Mouse (Mus musculus) limb, embryonic 15.5 days (tissue): Measurements from ENCODE around the gene Rap1gds1. TPM values are rescaled to one million over a fixed set of nuclear protein-coding genes. Genes with fewer than 3 reads are reported as not detected.

Source experiments
- ATAC-seq: fragments of 200-750 bp; cut with Nextera tagmentation; 2 replicates; pipeline ENCODE4 v1.8.0; 2017; ENCODE audit warnings: low read depth, moderate TSS enrichment; ENCODE audit not compliant: insufficient number of reproducible peaks, low FRiP score, low TSS enrichment
- H3K27ac ChIP-seq: fragments of 300-500 bp; sonication (generic); 2 replicates; pipeline ENCODE4 v1.5.1; 2015; ENCODE audit warnings: moderate library complexity, mild to moderate bottlenecking, inconsistent platforms
- H3K27me3 ChIP-seq: fragments of 300-500 bp; sonication (generic); 2 replicates; pipeline ENCODE4 v1.6.1; 2015; ENCODE audit warnings: inconsistent platforms
- H3K36me3 ChIP-seq: fragments of 300-500 bp; sonication (generic); 2 replicates; pipeline ENCODE4 v1.6.1; 2015; ENCODE audit warnings: inconsistent platforms
- H3K4me1 ChIP-seq: fragments of 300-500 bp; sonication (generic); 2 replicates; pipeline ENCODE4 v1.6.1; 2015; ENCODE audit warnings: inconsistent platforms
- H3K4me2 ChIP-seq: fragments of 300-500 bp; sonication (generic); 2 replicates; pipeline ENCODE4 v1.6.1; 2015; ENCODE audit warnings: mild to moderate bottlenecking, inconsistent platforms
- H3K4me3 ChIP-seq: fragments of 300-500 bp; sonication (generic); 2 replicates; pipeline ENCODE4 v1.5.1; 2015; ENCODE audit warnings: mild to moderate bottlenecking, inconsistent platforms
- H3K9ac ChIP-seq: fragments of 300-500 bp; sonication (generic); 2 replicates; pipeline ENCODE4 v1.6.1; 2015; ENCODE audit warnings: inconsistent platforms
- H3K9me3 ChIP-seq: fragments of 300-500 bp; sonication (generic); 2 replicates; pipeline ENCODE4 v1.6.1; 2016; ENCODE audit warnings: inconsistent platforms
- WGBS: fragments of 180-500 bp; shearing (Covaris S2); methylation state at CpG from one replicate; pipeline ENCODE4 v1.1.7; 2015; 5-methylcytosine and 5-hydroxymethylcytosine counted together
- polyA plus RNA-seq: library from polyadenylated mRNA; unstranded; fragments of >200 nt; fragmentation: Nextera tagmentation; extraction: Ambion mirVana; gene quantifications from 2 replicates; pipeline ENCODE4 v1.2.1, GENCODE M21; 2015

Gene Rap1gds1
- polyA plus RNA-seq, 1 experiment from 2014 or later = 53.3 TPM

GRCm38 (mm10) chr3:138989141-138989540 is 85.9 kb downstream of the Rap1gds1 start:
- Histone ChIP-seq H3K9ac (no peak overlapping the region), H3K27ac (no peak overlapping the region), H3K4me3 (no peak overlapping the region), H3K4me1 (no peaks in the 10 kb centered on the region), H3K36me3 (no peaks in the 10 kb centered on the region), H3K9me3 (0 out of 2 replicates have a peak, but pooled peaks cover 3% of the 10 kb centered on the region), H3K27me3 (no peaks in the 10 kb centered on the region), H3K4me2 (no peak overlapping the region)
- WGBS = 95% methylated on average over 7 of the region's 7 CpGs
- no peak for ATAC-seq

GRCm38 (mm10) chr3:138988004-138988403 is 87.0 kb downstream of the Rap1gds1 start:
- Histone ChIP-seq H3K27ac (no peak overlapping the region), H3K4me2 (no peak overlapping the region), H3K4me3 (no peak overlapping the region), H3K4me1 (no peaks in the 10 kb centered on the region), H3K9ac (no peak overlapping the region), H3K9me3 (0 out of 2 replicates have a peak, but pooled peaks cover 3% of the 10 kb centered on the region), H3K36me3 (no peaks in the 10 kb centered on the region), H3K27me3 (no peaks in the 10 kb centered on the region)
- ATAC-seq = no peak
- 90% methylated on average over 5 of the region's 5 CpGs for WGBS

- Histone ChIP-seq H3K9me3 (0 out of 2 replicates have a peak, but pooled peaks cover under 1% of the 10 kb centered on the region), H3K27me3 (no peaks in the 10 kb centered on the region), H3K4me3 (no peak overlapping the region), H3K36me3 (no peaks in the 10 kb centered on the region), H3K9ac (no peak overlapping the region), H3K27ac (no peak overlapping the region), H3K4me2 (no peak overlapping the region), H3K4me1 (no peaks in the 10 kb centered on the region)
- 92% methylated on average over 6 of the region's 6 CpGs for WGBS
- ATAC-seq = no peak
Observed at GRCm38 (mm10) chr3:138982249-138982648, 92.8 kb downstream of the Rap1gds1 start.

GRCm38 (mm10) chr3:138977413-138977812 is 97.6 kb downstream of the Rap1gds1 start:
- H3K36me3 ChIP-seq = peaks cover 13% of the 10 kb centered on the region
- WGBS = 93% methylated on average over 1 of the region's 1 CpGs
- no peaks in the 10 kb centered on the region for H3K27me3 ChIP-seq
- no peak overlapping the region for H3K27ac ChIP-seq
- H3K4me2 ChIP-seq = no peak overlapping the region
- H3K4me3 ChIP-seq = no peak overlapping the region
- no peak overlapping the region for H3K9ac ChIP-seq
- no peak for ATAC-seq
- H3K4me1 ChIP-seq = no peaks in the 10 kb centered on the region
- no peaks in the 10 kb centered on the region for H3K9me3 ChIP-seq

- no peak overlapping the region for H3K4me3 ChIP-seq
- H3K9ac ChIP-seq = no peak overlapping the region
- WGBS = 92% methylated on average over 9 of the region's 9 CpGs
- H3K27me3 ChIP-seq = no peaks in the 10 kb centered on the region
- no peak overlapping the region for H3K27ac ChIP-seq
- H3K4me2 ChIP-seq = no peak overlapping the region
- no peak for ATAC-seq
- H3K4me1 ChIP-seq = no peaks in the 10 kb centered on the region
- H3K9me3 ChIP-seq = no peaks in the 10 kb centered on the region
- H3K36me3 ChIP-seq = peaks cover 7% of the 10 kb centered on the region
Observed at GRCm38 (mm10) chr3:138967627-138968026, 107.4 kb downstream of the Rap1gds1 start.

- no peak for ATAC-seq
- Histone ChIP-seq H3K4me1 (no peaks in the 10 kb centered on the region), H3K27me3 (no peaks in the 10 kb centered on the region), H3K4me3 (no peak overlapping the region), H3K4me2 (no peak overlapping the region), H3K27ac (no peak overlapping the region), H3K36me3 (peaks cover 48% of the 10 kb centered on the region), H3K9ac (no peak overlapping the region), H3K9me3 (no peaks in the 10 kb centered on the region)
- 86% methylated on average over 8 of the region's 8 CpGs for WGBS
Observed at GRCm38 (mm10) chr3:138958527-138958926, 116.5 kb downstream of the Rap1gds1 start.

GRCm38 (mm10) chr3:138955220-138955619 is 119.8 kb downstream of the Rap1gds1 start:
- no peak overlapping the region for H3K4me2 ChIP-seq
- no peak for ATAC-seq
- H3K27me3 ChIP-seq = no peaks in the 10 kb centered on the region
- no peak overlapping the region for H3K27ac ChIP-seq
- 95% methylated on average over 7 of the region's 7 CpGs for WGBS
- H3K9me3 ChIP-seq = no peaks in the 10 kb centered on the region
- no peak overlapping the region for H3K4me3 ChIP-seq
- no peak overlapping the region for H3K9ac ChIP-seq
- H3K36me3 ChIP-seq = peaks cover 51% of the 10 kb centered on the region
- no peaks in the 10 kb centered on the region for H3K4me1 ChIP-seq

GRCm38 (mm10) chr3:138949081-138949480 is 125.9 kb downstream of the Rap1gds1 start:
- Histone ChIP-seq H3K36me3 (peaks cover 44% of the 10 kb centered on the region), H3K4me1 (no peaks in the 10 kb centered on the region), H3K4me3 (no peak overlapping the region), H3K4me2 (no peak overlapping the region), H3K9ac (no peak overlapping the region), H3K9me3 (no peaks in the 10 kb centered on the region), H3K27ac (no peak overlapping the region), H3K27me3 (no peaks in the 10 kb centered on the region)
- ATAC-seq = no peak
- 93% methylated on average over 9 of the region's 9 CpGs for WGBS

- no peak overlapping the region for H3K4me2 ChIP-seq
- H3K4me3 ChIP-seq = no peak overlapping the region
- H3K27ac ChIP-seq = no peak overlapping the region
- peaks cover 32% of the 10 kb centered on the region for H3K36me3 ChIP-seq
- 90% methylated on average over 3 of the region's 3 CpGs for WGBS
- no peaks in the 10 kb centered on the region for H3K27me3 ChIP-seq
- no peak for ATAC-seq
- no peak overlapping the region for H3K9ac ChIP-seq
- no peaks in the 10 kb centered on the region for H3K4me1 ChIP-seq
- H3K9me3 ChIP-seq = no peaks in the 10 kb centered on the region
Observed at GRCm38 (mm10) chr3:138945516-138945915, 129.5 kb downstream of the Rap1gds1 start.

GRCm38 (mm10) chr3:138941604-138942003 is 133.4 kb downstream of the Rap1gds1 start:
- no peak overlapping the region for H3K27ac ChIP-seq
- H3K4me2 ChIP-seq = no peak overlapping the region
- no peaks in the 10 kb centered on the region for H3K4me1 ChIP-seq
- 57% methylated on average over 9 of the region's 9 CpGs for WGBS
- H3K4me3 ChIP-seq = no peak overlapping the region
- no peak overlapping the region for H3K9ac ChIP-seq
- ATAC-seq = no peak
- H3K27me3 ChIP-seq = no peaks in the 10 kb centered on the region
- no peaks in the 10 kb centered on the region for H3K9me3 ChIP-seq
- peaks cover 47% of the 10 kb centered on the region for H3K36me3 ChIP-seq

GRCm38 (mm10) chr3:138937241-138937640 is 137.8 kb downstream of the Rap1gds1 start:
- no peaks in the 10 kb centered on the region for H3K27me3 ChIP-seq
- WGBS = 93% methylated on average over 10 of the region's 10 CpGs
- H3K27ac ChIP-seq = no peak overlapping the region
- H3K9me3 ChIP-seq = no peaks in the 10 kb centered on the region
- no peak overlapping the region for H3K9ac ChIP-seq
- no peak overlapping the region for H3K4me3 ChIP-seq
- peaks cover 33% of the 10 kb centered on the region for H3K36me3 ChIP-seq
- ATAC-seq = no peak
- no peaks in the 10 kb centered on the region for H3K4me1 ChIP-seq
- H3K4me2 ChIP-seq = no peak overlapping the region

- H3K27me3 ChIP-seq = no peaks in the 10 kb centered on the region
- no peaks in the 10 kb centered on the region for H3K9me3 ChIP-seq
- no peaks in the 10 kb centered on the region for H3K4me1 ChIP-seq
- no peak overlapping the region for H3K4me3 ChIP-seq
- 81% methylated on average over 8 of the region's 8 CpGs for WGBS
- H3K27ac ChIP-seq = no peak overlapping the region
- ATAC-seq = no peak
- H3K4me2 ChIP-seq = no peak overlapping the region
- H3K36me3 ChIP-seq = peaks cover 33% of the 10 kb centered on the region
- H3K9ac ChIP-seq = no peak overlapping the region
Observed at GRCm38 (mm10) chr3:138936780-138937179, 138.2 kb downstream of the Rap1gds1 start.

- Histone ChIP-seq H3K4me2 (no peak overlapping the region), H3K27me3 (no peaks in the 10 kb centered on the region), H3K9me3 (no peaks in the 10 kb centered on the region), H3K36me3 (peaks cover 25% of the 10 kb centered on the region; the same call in 1 of the 2 replicates), H3K27ac (no peak overlapping the region), H3K4me3 (no peak overlapping the region), H3K9ac (no peak overlapping the region), H3K4me1 (no peaks in the 10 kb centered on the region)
- ATAC-seq = no peak
- 82% methylated on average over 4 of the region's 4 CpGs for WGBS
Observed at GRCm38 (mm10) chr3:138927437-138927836, 147.6 kb downstream of the Rap1gds1 start.
